Mouse (Mus musculus) liver, embryonic 15.5 days (tissue): Measurements from ENCODE around the gene Ddx56. TPM values are rescaled to one million over a fixed set of nuclear protein-coding genes. Genes with fewer than 3 reads are reported as not detected.
"Not testable (repeated sequence)": the region's sequence is repeated elsewhere in the genome, so short reads cannot be mapped to it uniquely, and the experiment has no call there.

Experiments used
- ATAC-seq: fragments of 200-750 bp; cut with Nextera tagmentation; 2 replicates; pipeline ENCODE4 v1.8.0; 2017; ENCODE audit warnings: moderate number of reproducible peaks, mild to moderate bottlenecking, moderate library complexity; ENCODE audit not compliant: insufficient read depth
- H3K27ac ChIP-seq: fragments of 300-500 bp; sonication (generic); replicated peaks from 2 replicates; pipeline ENCODE4 v1.5.1; 2015; ENCODE audit warnings: mild to moderate bottlenecking, inconsistent platforms
- H3K27me3 ChIP-seq: fragments of 300-500 bp; sonication (generic); 2 replicates; pipeline ENCODE4 v1.6.1; 2015; ENCODE audit warnings: mild to moderate bottlenecking, inconsistent platforms
- H3K36me3 ChIP-seq: fragments of 300-500 bp; sonication (generic); replicated peaks from 2 replicates; pipeline ENCODE4 v1.6.1; 2015; ENCODE audit warnings: moderate library complexity, mild to moderate bottlenecking, inconsistent platforms
- H3K4me1 ChIP-seq: fragments of 300-500 bp; sonication (generic); replicated peaks from 2 replicates; pipeline ENCODE4 v1.6.1; 2015; ENCODE audit warnings: inconsistent platforms
- H3K4me2 ChIP-seq: fragments of 300-500 bp; sonication (generic); 2 replicates; pipeline ENCODE4 v1.6.1; 2015; ENCODE audit warnings: moderate library complexity, mild to moderate bottlenecking, inconsistent platforms
- H3K4me3 ChIP-seq: fragments of 300-500 bp; sonication (generic); replicated peaks from 2 replicates; pipeline ENCODE4 v1.5.1; 2015; ENCODE audit warnings: mild to moderate bottlenecking, inconsistent platforms
- H3K9ac ChIP-seq: fragments of 300-500 bp; sonication (generic); 2 replicates; pipeline ENCODE4 v1.6.1; 2015; ENCODE audit warnings: moderate library complexity, mild to moderate bottlenecking, inconsistent platforms
- H3K9me3 ChIP-seq: fragments of 300-500 bp; sonication (generic); replicated peaks from 2 replicates; pipeline ENCODE4 v1.6.1; 2016; ENCODE audit warnings: inconsistent platforms
- WGBS: fragments of 180-500 bp; shearing (Covaris S2); methylation state at CpG from one replicate; pipeline ENCODE4 v1.1.7; 2015; ENCODE audit warnings: mixed read lengths; ENCODE audit not compliant: insufficient replicate concordance; 5-methylcytosine and 5-hydroxymethylcytosine counted together
- polyA plus RNA-seq: library from polyadenylated mRNA; unstranded; fragments of >200 nt; fragmentation: Nextera tagmentation; extraction: Ambion mirVana; gene quantifications from 2 replicates; pipeline ENCODE4 v1.2.1, GENCODE M21; 2015

The Ddx56 gene
- polyA plus RNA-seq, 1 experiment from 2014 or later: 44.0 TPM

DNA sequence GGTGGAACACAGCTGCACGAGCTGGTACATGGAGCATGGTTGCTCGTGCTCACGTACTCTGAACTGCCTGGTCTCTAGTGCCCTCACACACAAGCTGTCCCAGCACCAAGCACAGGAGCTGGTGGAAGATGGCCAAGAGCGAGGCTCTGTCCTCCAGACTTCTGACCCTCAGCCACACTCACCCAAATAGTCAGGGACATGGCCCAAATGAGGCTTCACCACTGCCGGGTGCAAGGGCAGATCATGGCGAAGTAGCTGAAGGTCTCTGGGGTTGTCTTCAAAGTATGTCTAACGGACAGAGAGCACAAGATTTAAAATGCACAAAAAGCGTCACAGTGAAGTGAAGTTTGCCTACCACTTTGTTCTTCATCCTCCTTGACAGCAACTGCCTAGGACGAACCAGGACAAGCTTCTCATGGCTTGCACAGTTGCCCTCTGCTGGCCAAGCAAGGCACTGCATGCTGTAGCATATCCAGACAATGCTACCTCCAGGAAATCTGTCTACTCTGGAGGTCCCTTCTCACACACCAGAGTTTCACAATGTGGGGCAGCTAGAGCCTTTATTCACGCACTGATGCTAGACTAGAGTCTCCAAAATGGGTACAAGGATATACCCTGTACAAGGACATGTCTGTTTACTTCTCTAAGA lies 6.0 kb downstream of the Ddx56 start:
- Histone ChIP-seq H3K4me3 (no peak overlapping the region), H3K36me3 (peaks cover 88% of the 10 kb centered on the region), H3K4me1 (peaks cover 10% of the 10 kb centered on the region), H3K4me2 (no peak overlapping the region), H3K9me3 (no peaks in the 10 kb centered on the region), H3K27ac (no peak overlapping the region), H3K9ac (no peak overlapping the region), H3K27me3 (no peaks in the 10 kb centered on the region)
- WGBS: 66% methylated on average over 10 of the region's 10 CpGs
- no peak for ATAC-seq

GRCm38 (mm10) chr11:6259413-6259812 lies 8.2 kb downstream of the Ddx56 start:
- no peak overlapping the region for H3K4me2 ChIP-seq
- H3K36me3 ChIP-seq: peaks cover 67% of the 10 kb centered on the region
- 79% methylated on average over 7 of the region's 7 CpGs for WGBS
- no peak overlapping the region for H3K9ac ChIP-seq
- H3K4me3 ChIP-seq: no peak overlapping the region
- ATAC-seq: no peak
- H3K27ac ChIP-seq: no peak overlapping the region
- H3K27me3 ChIP-seq: no peaks in the 10 kb centered on the region
- H3K9me3 ChIP-seq: no peaks in the 10 kb centered on the region
- H3K4me1 ChIP-seq: 0 out of 2 replicates have a peak, but pooled peaks cover 5% of the 10 kb centered on the region

DNA sequence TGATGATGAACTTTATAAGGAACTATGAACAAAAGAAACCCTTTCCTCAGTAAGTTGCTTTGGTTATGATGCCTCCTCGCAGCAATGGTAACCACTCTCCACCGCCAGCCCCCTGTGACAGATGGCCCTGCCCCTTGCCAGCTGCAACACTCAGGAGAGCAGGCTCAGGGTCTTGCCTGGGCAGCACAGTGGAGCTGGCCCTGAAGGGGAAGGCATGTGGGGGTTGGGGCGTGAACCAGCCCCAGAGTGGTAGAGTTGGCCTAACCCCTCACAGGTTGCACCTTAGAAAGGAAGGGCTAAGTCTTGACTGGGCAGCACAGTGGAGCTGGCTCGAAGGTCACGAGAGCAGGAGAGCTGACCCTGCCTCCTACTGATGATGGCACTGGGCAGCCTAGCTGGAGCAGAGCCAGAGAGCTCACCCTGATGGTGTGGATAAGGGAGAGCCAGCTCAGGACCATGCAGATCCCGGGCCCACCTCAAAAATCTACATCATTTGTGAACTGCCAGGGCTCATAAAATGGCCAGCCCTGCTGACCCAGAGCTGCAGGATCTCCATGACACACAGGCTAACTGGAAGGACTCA lies 11.0 kb downstream of the Ddx56 start:
- no peak overlapping the region for H3K27ac ChIP-seq
- H3K4me3 ChIP-seq: no peak overlapping the region
- H3K4me1 ChIP-seq: 0 out of 2 replicates have a peak, but pooled peaks cover 5% of the 10 kb centered on the region
- 60% methylated on average over 6 of the region's 6 CpGs for WGBS
- H3K9ac ChIP-seq: no peak overlapping the region
- H3K4me2 ChIP-seq: no peak overlapping the region
- no peaks in the 10 kb centered on the region for H3K27me3 ChIP-seq
- no peaks in the 10 kb centered on the region for H3K9me3 ChIP-seq
- peaks cover 39% of the 10 kb centered on the region for H3K36me3 ChIP-seq
- ATAC-seq: no peak

- H3K4me2 ChIP-seq, ATAC-seq, H3K27me3 ChIP-seq, H3K27ac ChIP-seq, H3K9me3 ChIP-seq, H3K9ac ChIP-seq, H3K4me3 ChIP-seq, H3K4me1 ChIP-seq: not testable (repeated sequence)
- 80% methylated on average over 2 of the region's 2 CpGs for WGBS
- H3K36me3 ChIP-seq: peaks cover 20% of the 10 kb centered on the region
Observed at GRCm38 (mm10) chr11:6254602-6255001, 13.0 kb downstream of the Ddx56 start.

DNA sequence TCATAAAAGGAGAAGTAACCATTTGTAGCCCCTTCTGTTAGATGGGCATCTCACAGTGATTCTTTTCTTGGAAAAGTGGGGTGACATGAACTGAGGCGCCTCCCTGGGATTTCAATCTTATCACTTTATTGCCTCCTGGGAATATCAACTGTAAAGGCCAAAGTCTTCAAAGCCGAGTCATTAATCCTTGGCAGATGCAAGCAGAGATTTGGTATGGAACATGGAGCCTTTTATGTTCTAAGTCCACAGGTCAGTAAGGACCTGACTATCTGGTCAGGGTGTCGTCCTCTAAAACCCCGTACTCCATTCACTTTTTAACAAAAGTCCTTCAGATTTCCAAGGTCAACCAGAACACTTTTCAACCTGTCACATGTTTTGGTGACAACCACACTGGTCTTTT lies 14.7 kb downstream of the Ddx56 start:
- Histone ChIP-seq H3K9me3 (no peaks in the 10 kb centered on the region), H3K4me2 (no peak overlapping the region), H3K4me3 (no peak overlapping the region), H3K9ac (no peak overlapping the region), H3K27me3 (no peaks in the 10 kb centered on the region), H3K36me3 (0 out of 2 replicates have a peak, but pooled peaks cover 2% of the 10 kb centered on the region), H3K4me1 (0 out of 2 replicates have a peak, but pooled peaks cover 5% of the 10 kb centered on the region), H3K27ac (no peak overlapping the region)
- no peak for ATAC-seq
- 64% methylated on average over 4 of the region's 4 CpGs for WGBS

GRCm38 (mm10) chr11:6252248-6252647 lies 15.3 kb downstream of the Ddx56 start:
- Histone ChIP-seq H3K4me3 (no peak overlapping the region), H3K27me3 (no peaks in the 10 kb centered on the region), H3K4me2 (no peak overlapping the region), H3K4me1 (0 out of 2 replicates have a peak, but pooled peaks cover 5% of the 10 kb centered on the region), H3K9me3 (no peaks in the 10 kb centered on the region), H3K27ac (no peak overlapping the region), H3K36me3 (no peaks in the 10 kb centered on the region), H3K9ac (no peak overlapping the region)
- no peak for ATAC-seq
- WGBS: 69% methylated on average over 5 of the region's 5 CpGs

DNA sequence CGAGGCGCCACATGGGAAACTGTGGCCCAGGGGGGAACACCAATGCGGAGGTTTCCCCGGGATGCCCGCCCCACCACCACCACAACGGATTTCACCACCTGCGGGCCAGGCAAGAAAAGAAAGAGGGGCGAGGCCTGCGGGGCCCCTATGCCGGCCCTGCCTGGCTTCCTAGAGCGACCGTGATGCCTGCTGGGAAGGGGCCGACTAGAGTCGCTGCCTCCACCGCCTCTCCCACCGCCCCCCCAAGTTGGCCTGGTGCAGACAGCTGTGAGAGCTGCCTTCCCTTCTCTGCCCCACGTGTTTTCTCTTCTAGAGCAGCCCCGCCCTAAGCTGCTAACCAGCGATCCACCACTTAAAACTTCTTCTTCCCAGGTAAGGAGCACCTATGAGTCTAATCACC lies 22.9 kb downstream of the Ddx56 start:
- H3K4me3 ChIP-seq: no peak overlapping the region
- 60% methylated on average over 19 of the region's 19 CpGs for WGBS
- no peak overlapping the region for H3K9ac ChIP-seq
- H3K9me3 ChIP-seq: no peaks in the 10 kb centered on the region
- no peak for ATAC-seq
- H3K4me2 ChIP-seq: no peak overlapping the region
- no peak overlapping the region for H3K27ac ChIP-seq
- H3K4me1 ChIP-seq: no peaks in the 10 kb centered on the region
- H3K27me3 ChIP-seq: no peaks in the 10 kb centered on the region
- no peaks in the 10 kb centered on the region for H3K36me3 ChIP-seq

GRCm38 (mm10) chr11:6233025-6233424 lies 34.5 kb downstream of the Ddx56 start:
- Histone ChIP-seq H3K4me2 (no peak overlapping the region), H3K4me3 (no peak overlapping the region), H3K27ac (no peak overlapping the region), H3K4me1 (no peaks in the 10 kb centered on the region), H3K27me3 (no peaks in the 10 kb centered on the region), H3K9ac (no peak overlapping the region), H3K36me3 (no peaks in the 10 kb centered on the region), H3K9me3 (0 out of 2 replicates have a peak, but pooled peaks cover 5% of the 10 kb centered on the region)
- ATAC-seq: no peak
- 72% methylated on average over 4 of the region's 4 CpGs for WGBS

DNA sequence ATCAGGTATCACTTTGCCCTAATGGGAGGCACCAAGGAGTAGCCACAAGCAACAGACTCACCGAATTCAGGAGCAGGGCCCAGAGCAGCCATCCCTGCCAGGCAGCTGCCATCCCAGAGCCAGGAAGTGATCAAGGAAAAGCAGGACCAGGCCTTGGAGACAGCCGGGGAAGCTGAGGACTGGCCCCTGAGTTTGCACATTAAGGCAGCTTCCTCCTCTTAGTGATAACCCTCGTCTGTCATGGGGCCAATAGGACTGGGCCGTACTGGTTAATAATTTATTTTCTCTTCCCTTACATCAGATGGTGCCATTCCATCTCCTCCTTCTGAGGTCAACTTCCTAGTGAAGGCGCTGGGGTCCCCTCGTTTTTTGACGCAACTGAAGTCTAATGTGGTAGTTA lies 37.6 kb downstream of the Ddx56 start, which contains the start of gene Npc1l1:
Npc1l1 (minus strand) TSS at position 132 of the 400 bp plus-strand sequence.
- no peaks in the 10 kb centered on the region for H3K27me3 ChIP-seq
- no peak within 1 kb of the TSS for H3K4me3 ChIP-seq
- no peaks in the 10 kb centered on the region for H3K4me1 ChIP-seq
- H3K9ac ChIP-seq: no peak within 1 kb of the TSS
- 55% methylated on average over 7 of the region's 7 CpGs for WGBS
- H3K27ac ChIP-seq: no peak within 1 kb of the TSS
- H3K9me3 ChIP-seq: no peaks in the 10 kb centered on the region
- no peaks in the 10 kb centered on the region for H3K36me3 ChIP-seq
- ATAC-seq: no peak
- no peak within 1 kb of the TSS for H3K4me2 ChIP-seq

DNA sequence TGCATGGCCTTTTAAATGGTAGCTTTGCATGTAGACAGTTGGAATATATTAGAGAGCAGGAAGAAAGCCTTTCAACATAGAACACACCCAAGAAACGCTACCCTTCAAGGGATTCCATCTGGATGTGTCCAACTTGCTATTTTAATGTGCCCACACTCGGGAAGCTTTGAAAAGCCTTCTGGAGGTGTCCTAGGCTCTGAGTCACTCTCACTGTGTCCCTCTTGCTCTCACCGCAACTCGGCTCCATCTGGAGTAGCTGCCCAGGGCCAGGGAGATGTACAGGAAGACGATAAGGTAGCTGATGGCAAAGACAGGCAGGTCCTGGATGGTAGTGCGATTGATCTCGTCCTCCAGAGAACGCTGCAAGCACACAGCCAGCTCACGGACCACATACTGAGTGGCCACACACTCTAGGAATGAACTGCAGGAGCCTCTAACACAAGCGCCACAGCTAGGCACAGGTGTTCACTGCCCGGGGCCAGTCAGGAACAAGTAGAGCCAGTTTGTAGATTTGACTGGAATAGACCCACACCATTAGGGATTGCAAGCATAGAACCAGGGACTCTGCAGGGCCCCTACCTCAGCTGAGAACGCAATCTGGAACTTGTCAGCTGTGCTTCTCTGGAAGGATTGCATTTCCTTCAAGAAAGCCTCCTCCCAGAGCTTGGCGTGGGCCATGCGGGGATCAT lies 42.9 kb downstream of the Ddx56 start:
- Histone ChIP-seq H3K27ac (no peak overlapping the region), H3K4me3 (no peak overlapping the region), H3K27me3 (no peaks in the 10 kb centered on the region), H3K9ac (no peak overlapping the region), H3K9me3 (no peaks in the 10 kb centered on the region), H3K36me3 (no peaks in the 10 kb centered on the region), H3K4me2 (no peak overlapping the region), H3K4me1 (no peaks in the 10 kb centered on the region)
- ATAC-seq: no peak
- WGBS: 62% methylated on average over 14 of the region's 14 CpGs

GRCm38 (mm10) chr11:6222187-6222586 lies 45.4 kb downstream of the Ddx56 start:
- ATAC-seq: no peak
- Histone ChIP-seq H3K27ac (no peak overlapping the region), H3K4me2 (no peak overlapping the region), H3K4me1 (no peaks in the 10 kb centered on the region), H3K27me3 (no peaks in the 10 kb centered on the region), H3K9me3 (no peaks in the 10 kb centered on the region), H3K9ac (no peak overlapping the region), H3K4me3 (no peak overlapping the region), H3K36me3 (no peaks in the 10 kb centered on the region)
- 76% methylated on average over 10 of the region's 10 CpGs for WGBS
